Mouse (Mus musculus) MEL (cell line): Measurements from ENCODE around the gene BC034090. TPM values are rescaled to one million over a fixed set of nuclear protein-coding genes. Genes with fewer than 3 reads are reported as not detected.

Source experiments
- DNase-seq: peaks from one replicate; pipeline ENCODE4 v3.0.0; 2011; ENCODE audit warnings: low read depth, low spot score
- H3K27ac ChIP-seq: 2 replicates; pipeline ENCODE4 v1.5.1; 2012; ENCODE audit warnings: low read depth, mild to moderate bottlenecking, control low read depth, low read length, moderate library complexity; ENCODE audit not compliant: control insufficient read depth
- H3K27me3 ChIP-seq, 2 experiments: fragments of 150-350 bp in 1 of 2; sonication (generic) in 1 of 2; 2 replicates each; pipeline ENCODE4 v1.6.1; 2012; ENCODE audit warnings: low read length in 2 of 2, mild to moderate bottlenecking in 2 of 2, improper control_type of control experiment in 1 of 2, moderate library complexity in 1 of 2; ENCODE audit not compliant: insufficient read depth in 2 of 2, control insufficient read depth in 1 of 2
- H3K36me3 ChIP-seq, 2 experiments: 2 replicates each; pipeline ENCODE4 v1.6.1; 2012 to 2014; ENCODE audit warnings: low read length in 2 of 2, improper control_type of control experiment in 1 of 2, inconsistent platforms in 1 of 2, mild to moderate bottlenecking in 1 of 2; ENCODE audit not compliant: insufficient read depth in 2 of 2, control insufficient read depth in 1 of 2
- H3K4me1 ChIP-seq, 2 experiments: fragments of 150-350 bp in 1 of 2; sonication (generic) in 1 of 2; 2 replicates each; pipeline ENCODE4 v1.6.1; 2012; ENCODE audit warnings: low read length in 2 of 2, improper control_type of control experiment in 1 of 2, mild to moderate bottlenecking in 1 of 2; ENCODE audit not compliant: insufficient read depth in 2 of 2, control insufficient read depth in 1 of 2
- H3K4me3 ChIP-seq, 2 experiments: fragments of 150-350 bp in 1 of 2; sonication (generic) in 1 of 2; 2 replicates each; pipeline ENCODE4 v1.5.1; 2012; ENCODE audit warnings: low read depth in 2 of 2, low read length in 2 of 2, mild to moderate bottlenecking in 2 of 2, moderate library complexity in 2 of 2, control low read depth in 1 of 2, improper control_type of control experiment in 1 of 2; ENCODE audit not compliant: control insufficient read depth in 1 of 2, insufficient read depth in 1 of 2
- H3K79me2 ChIP-seq: 2 replicates; pipeline ENCODE4 v1.6.1; 2012; ENCODE audit warnings: mild to moderate bottlenecking, low read length, moderate library complexity; ENCODE audit not compliant: control insufficient read depth, poor library complexity, insufficient read depth
- H3K9ac ChIP-seq: 2 replicates; pipeline ENCODE4 v1.6.1; 2012; ENCODE audit warnings: low read depth, mild to moderate bottlenecking, control low read depth, low read length, moderate library complexity; ENCODE audit not compliant: control insufficient read depth, poor library complexity, severe bottlenecking
- H3K9me3 ChIP-seq: fragments of 150-350 bp; sonication (generic); replicated peaks from 2 replicates; pipeline ENCODE4 v1.6.1; 2012; ENCODE audit warnings: mild to moderate bottlenecking, low read length, improper control_type of control experiment, moderate library complexity; ENCODE audit not compliant: insufficient read depth
- CHD1 ChIP-seq: IDR thresholded peaks from 2 replicates; pipeline ENCODE4 v1.6.1; 2012; ENCODE audit warnings: low read depth, mild to moderate bottlenecking, inconsistent platforms, low read length, improper control_type of control experiment
- CHD2 ChIP-seq: IDR thresholded peaks from 2 replicates; pipeline ENCODE4 v1.6.1; 2011; ENCODE audit warnings: low read length, improper control_type of control experiment
- E2F4 ChIP-seq: IDR thresholded peaks from 2 replicates; pipeline ENCODE4 v1.6.1; 2011; ENCODE audit warnings: low read depth, low read length, improper control_type of control experiment, borderline replicate concordance
- EP300 ChIP-seq, 2 experiments: IDR thresholded peaks; 2 replicates each; pipeline ENCODE4 v1.6.1; 2011; ENCODE audit warnings: improper control_type of control experiment in 2 of 2, low read length in 2 of 2, low read depth in 1 of 2, mild to moderate bottlenecking in 1 of 2
- GABPA ChIP-seq: IDR thresholded peaks from 2 replicates; pipeline ENCODE4 v1.6.1; 2012; ENCODE audit warnings: low read depth, mild to moderate bottlenecking, inconsistent platforms, low read length, improper control_type of control experiment, moderate library complexity
- HCFC1 ChIP-seq: IDR thresholded peaks from 2 replicates; pipeline ENCODE4 v1.6.1; 2012; ENCODE audit warnings: low read depth, mild to moderate bottlenecking, inconsistent platforms, low read length, improper control_type of control experiment, moderate library complexity
- JUND ChIP-seq: IDR thresholded peaks from 2 replicates; pipeline ENCODE4 v1.6.1; 2011; ENCODE audit warnings: low read depth, mild to moderate bottlenecking, improper control_type of control experiment, low read length
- KAT2A ChIP-seq: conservative IDR thresholded peaks from 2 replicates; pipeline ENCODE4 v1.6.1; 2012; ENCODE audit warnings: low read depth, low read length, improper control_type of control experiment, inconsistent platforms
- MEF2A ChIP-seq: IDR thresholded peaks from 2 replicates; pipeline ENCODE4 v1.6.1; 2014; ENCODE audit warnings: low read depth, mild to moderate bottlenecking, inconsistent platforms, low read length, improper control_type of control experiment; ENCODE audit not compliant: poor library complexity, insufficient replicate concordance, severe bottlenecking; ENCODE audit errors: extremely low read depth
- POLR2A ChIP-seq, 2 experiments: IDR thresholded peaks; 2 replicates each; pipeline ENCODE4 v1.6.1; 2011 to 2012; ENCODE audit warnings: low read length in 2 of 2, mild to moderate bottlenecking in 2 of 2, control low read depth in 1 of 2, improper control_type of control experiment in 1 of 2, low read depth in 1 of 2, moderate library complexity in 1 of 2; ENCODE audit not compliant: control insufficient read depth in 1 of 2, insufficient read depth in 1 of 2, poor library complexity in 1 of 2
- POLR2AphosphoS2 ChIP-seq: IDR thresholded peaks from 2 replicates; pipeline ENCODE4 v1.6.1; 2011; ENCODE audit warnings: low read length, improper control_type of control experiment
- RAD21 ChIP-seq: IDR thresholded peaks from 2 replicates; pipeline ENCODE4 v1.6.1; 2011; ENCODE audit warnings: mild to moderate bottlenecking, low read depth, low read length, improper control_type of control experiment
- SIN3A ChIP-seq: IDR thresholded peaks from 2 replicates; pipeline ENCODE4 v1.6.1; 2012; ENCODE audit warnings: low read length, improper control_type of control experiment, inconsistent platforms
- SMC3 ChIP-seq: IDR thresholded peaks from 2 replicates; pipeline ENCODE4 v1.6.1; 2011; ENCODE audit warnings: low read depth, low read length, improper control_type of control experiment
- TAL1 ChIP-seq: IDR thresholded peaks from 2 replicates; pipeline ENCODE4 v1.6.1; 2012; ENCODE audit warnings: mild to moderate bottlenecking, inconsistent platforms, low read length, moderate library complexity, mixed read lengths
- TBP ChIP-seq: IDR thresholded peaks from 2 replicates; pipeline ENCODE4 v1.8.0; 2011; ENCODE audit warnings: low read depth, low read length, improper control_type of control experiment
- ZMIZ1 ChIP-seq: IDR thresholded peaks from 2 replicates; pipeline ENCODE4 v1.6.1; 2012; ENCODE audit warnings: low read depth, mild to moderate bottlenecking, inconsistent platforms, low read length, improper control_type of control experiment, moderate library complexity
- polyA plus RNA-seq, 2 experiments: library from polyadenylated mRNA; stranded (reverse) in 1 of 2; unstranded in 1 of 2; fragments of >175 nt in 1 of 2; fragments of >200 nt in 1 of 2; gene quantifications; 2 replicates each; pipeline versions ENCODE4 v1.2.1 to v1.2.4; 2012; ENCODE audit warnings: low replicate concordance in 2 of 2, low read depth in 1 of 2; ENCODE audit not compliant: insufficient read length in 2 of 2, insufficient read depth in 1 of 2, missing spikeins in 1 of 2
- total RNA-seq: library from RNA; depleted of rRNA; stranded (reverse); fragments of 300-350 nt; gene quantifications from 2 replicates; pipeline ENCODE4 v1.2.3, GENCODE M21; 2012

The BC034090 gene
- total and polyA plus RNA-seq, 3 experiments: 0.12 to 0.28 TPM; not detected in 1

DNA sequence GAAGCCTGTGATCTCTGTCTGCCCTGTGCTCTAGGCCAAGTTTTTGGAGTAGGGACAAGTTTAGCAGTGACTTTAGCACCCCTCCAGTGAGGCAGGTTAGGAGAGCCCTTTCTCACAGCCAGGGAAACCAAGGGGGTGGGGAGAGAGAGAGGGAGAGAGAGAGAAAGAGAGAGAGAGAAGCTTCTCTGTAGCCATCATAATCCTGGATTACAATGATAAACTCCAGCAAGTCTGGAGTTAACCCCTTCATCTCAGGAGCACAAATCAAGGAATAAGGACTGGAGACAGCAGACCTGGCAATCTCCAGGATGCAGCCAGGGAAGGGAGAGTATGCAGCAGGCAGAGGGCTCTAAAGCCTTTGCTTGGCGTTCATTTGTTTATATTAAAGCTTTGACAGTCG, 8.6 kb downstream of the BC034090 start:
- TF ChIP-seq CHD2 (no peak), POLR2A (IDR thresholded peaks at IDR 0.05; ENCODE audit: control insufficient read depth in 1 of 2, insufficient read depth in 1 of 2, low read depth in 1 of 2, low read length in 2 of 2, poor library complexity in 1 of 2) (no peak), E2F4 (no peak), JUND (no peak)
- no peaks in the 10 kb centered on the region for H3K9me3 ChIP-seq
- no peak for DNase-seq
- peaks cover 2 to 15% of the 10 kb centered on the region in 2 experiments; a peak in 3 of 4 replicates for H3K4me1 ChIP-seq
- no peak overlapping the region for H3K27ac ChIP-seq
- H3K27me3 ChIP-seq: no peaks in the 10 kb centered on the region; a peak in 1 of 4 replicates
- no peak overlapping the region for H3K9ac ChIP-seq
- no peak overlapping the region for H3K4me3 ChIP-seq
- no peaks in the 10 kb centered on the region; a peak in 1 of 4 replicates for H3K36me3 ChIP-seq
- H3K79me2 ChIP-seq: no peaks in the 10 kb centered on the region

DNA sequence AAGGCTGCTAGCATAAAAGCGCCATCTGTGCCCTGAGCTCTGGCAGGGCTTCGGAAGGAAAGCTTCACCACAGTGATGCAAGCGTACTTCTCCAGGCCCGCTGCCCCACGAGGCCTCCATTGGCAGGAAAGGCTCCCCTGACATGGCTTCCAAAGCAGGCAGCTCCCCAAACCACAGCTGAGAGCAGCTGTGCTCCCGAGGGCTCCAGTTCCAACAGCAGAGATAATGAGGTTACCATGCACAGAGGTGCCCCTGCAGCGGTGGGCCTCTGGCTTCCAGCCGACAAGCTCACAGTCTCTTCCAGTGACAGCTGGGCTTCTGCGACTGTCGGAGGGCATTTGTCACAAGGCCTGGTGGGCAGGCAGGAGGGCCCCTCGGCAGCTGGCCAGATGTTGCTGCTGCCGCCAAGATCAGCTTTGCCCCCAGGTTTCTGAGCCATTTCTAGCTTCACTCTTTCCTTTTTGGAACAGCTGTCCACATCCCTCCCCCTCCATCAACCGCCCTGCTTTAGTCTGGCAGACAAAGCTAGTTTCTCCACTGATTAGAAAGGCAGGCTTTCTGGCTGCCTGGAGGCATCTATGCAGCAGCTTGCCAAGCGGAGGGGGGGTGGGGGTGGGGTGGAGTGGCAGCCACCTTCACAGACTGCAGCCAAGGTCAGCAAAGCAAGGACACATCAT, 10.2 kb downstream of the BC034090 start:
- Histone ChIP-seq H3K4me3 (no peak overlapping the region), H3K27ac (no peak overlapping the region), H3K27me3 (no peaks in the 10 kb centered on the region; a peak in 1 of 4 replicates), H3K79me2 (no peaks in the 10 kb centered on the region), H3K4me1 (peaks cover 2 to 15% of the 10 kb centered on the region in 2 experiments; a peak in 3 of 4 replicates), H3K9me3 (no peaks in the 10 kb centered on the region), H3K36me3 (no peaks in the 10 kb centered on the region; a peak in 1 of 4 replicates), H3K9ac (no peak overlapping the region)
- TF ChIP-seq TAL1 (no peak), POLR2A (IDR thresholded peaks at IDR 0.05; ENCODE audit: control insufficient read depth in 1 of 2, insufficient read depth in 1 of 2, low read depth in 1 of 2, low read length in 2 of 2, poor library complexity in 1 of 2) (no peak), KAT2A (no peak), TBP (no peak), E2F4 (no peak), POLR2AphosphoS2 (no peak), HCFC1 (no peak), MEF2A (no peak), CHD1 (no peak), SMC3 (no peak), SIN3A (no peak)
- no peak for DNase-seq

DNA sequence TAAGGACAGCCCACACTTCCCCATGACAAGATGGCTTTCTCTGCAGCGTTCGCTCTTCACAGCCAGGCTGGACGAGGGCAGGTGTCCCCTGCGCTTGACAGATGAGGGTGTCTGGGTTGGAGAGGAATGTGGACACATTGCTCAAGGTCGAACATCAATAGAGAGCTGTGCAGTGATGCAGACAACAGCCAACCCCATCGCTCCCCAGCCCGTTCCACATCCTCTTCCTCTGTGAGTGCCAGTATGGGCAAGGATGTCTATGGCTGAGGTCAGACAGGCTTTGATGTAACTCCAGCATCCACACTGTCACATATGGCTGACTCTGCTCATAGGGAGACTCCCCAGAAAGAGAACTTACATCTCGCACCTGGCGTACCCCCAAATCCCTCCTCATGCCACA, 10.9 kb downstream of the BC034090 start:
- Histone ChIP-seq H3K36me3 (no peaks in the 10 kb centered on the region; a peak in 1 of 4 replicates), H3K27me3 (no peaks in the 10 kb centered on the region; a peak in 1 of 4 replicates), H3K4me1 (peaks cover 2 to 15% of the 10 kb centered on the region in 2 experiments; a peak in 3 of 4 replicates), H3K4me3 (no peak overlapping the region), H3K9ac (no peak overlapping the region), H3K9me3 (no peaks in the 10 kb centered on the region), H3K27ac (no peak overlapping the region), H3K79me2 (no peaks in the 10 kb centered on the region)
- no peak for DNase-seq
- TF ChIP-seq POLR2A (IDR thresholded peaks at IDR 0.05; ENCODE audit: control insufficient read depth in 1 of 2, insufficient read depth in 1 of 2, low read depth in 1 of 2, low read length in 2 of 2, poor library complexity in 1 of 2): no peak
- TF ChIP-seq CHD1: no peak
- TF ChIP-seq CHD2: no peak
- no peak for TF ChIP-seq ZMIZ1
- TF ChIP-seq RAD21: no peak
- TF ChIP-seq MEF2A: no peak
- TF ChIP-seq POLR2AphosphoS2: no peak
- TF ChIP-seq KAT2A: no peak
- no peak for TF ChIP-seq EP300 (IDR thresholded peaks at IDR 0.05; ENCODE audit: low read depth in 1 of 2, low read length in 2 of 2)
- no peak for TF ChIP-seq GABPA
